Mouse (Mus musculus): ENCODE measurements around the gene Carns1.

- TF ChIP-seq CTCF (IDR thresholded peaks at IDR 0.05; ENCODE audit: low read depth): no peak
- TF ChIP-seq EP300 (IDR thresholded peaks at IDR 0.05; ENCODE audit: low read depth): no peak
These were observed 60.1 kb downstream of the Carns1 start for GRCm38 (mm10) chr19:4115144-4115543.

Data from heart, postnatal 0 days (tissue).